Mouse (Mus musculus) intestine, embryonic 15.5 days (tissue): Measurements from ENCODE around the gene Fstl1. TPM values are rescaled to one million over a fixed set of nuclear protein-coding genes. Genes with fewer than 3 reads are reported as not detected.

Source experiments
- ATAC-seq: fragments of 200-750 bp; cut with Nextera tagmentation; 2 replicates; pipeline ENCODE4 v1.8.0; 2017; ENCODE audit warnings: moderate TSS enrichment, moderate library complexity
- H3K27ac ChIP-seq: fragments of 300-500 bp; sonication (generic); 2 replicates; pipeline ENCODE4 v1.5.1; 2015; ENCODE audit warnings: mild to moderate bottlenecking, inconsistent platforms
- H3K27me3 ChIP-seq: fragments of 300-500 bp; sonication (generic); replicated peaks from 2 replicates; pipeline ENCODE4 v1.6.1; 2015; ENCODE audit warnings: inconsistent platforms
- H3K36me3 ChIP-seq: fragments of 300-500 bp; sonication (generic); 2 replicates; pipeline ENCODE4 v1.6.1; 2015; ENCODE audit warnings: inconsistent platforms
- H3K4me1 ChIP-seq: fragments of 300-500 bp; sonication (generic); replicated peaks from 2 replicates; pipeline ENCODE4 v1.6.1; 2015; ENCODE audit warnings: inconsistent platforms
- H3K4me2 ChIP-seq: fragments of 300-500 bp; sonication (generic); replicated peaks from 2 replicates; pipeline ENCODE4 v1.6.1; 2015; ENCODE audit warnings: mild to moderate bottlenecking, inconsistent platforms
- H3K4me3 ChIP-seq: fragments of 300-500 bp; sonication (generic); replicated peaks from 2 replicates; pipeline ENCODE4 v1.5.1; 2015; ENCODE audit warnings: inconsistent platforms
- H3K9ac ChIP-seq: fragments of 300-500 bp; sonication (generic); 2 replicates; pipeline ENCODE4 v1.6.1; 2015; ENCODE audit warnings: inconsistent platforms
- H3K9me3 ChIP-seq: fragments of 300-500 bp; sonication (generic); 2 replicates; pipeline ENCODE4 v1.6.1; 2016; ENCODE audit warnings: inconsistent platforms
- WGBS: fragments of 180-500 bp; shearing (Covaris S2); methylation state at CpG from one replicate; pipeline ENCODE4 v1.1.7; 2015; 5-methylcytosine and 5-hydroxymethylcytosine counted together
- polyA plus RNA-seq: library from polyadenylated mRNA; unstranded; fragments of >200 nt; fragmentation: Nextera tagmentation; extraction: Ambion mirVana; gene quantifications from 2 replicates; pipeline ENCODE4 v1.2.1, GENCODE M21; 2015

Fstl1 gene
- polyA plus RNA-seq, 1 experiment from 2014 or later, result 269 TPM

- Histone ChIP-seq H3K27me3 (no peaks in the 10 kb centered on the region), H3K36me3 (no peaks in the 10 kb centered on the region), H3K4me2 (no peak overlapping the region), H3K4me3 (no peak overlapping the region), H3K9ac (no peak overlapping the region), H3K27ac (no peak overlapping the region), H3K9me3 (no peaks in the 10 kb centered on the region), H3K4me1 (peaks cover 3% of the 10 kb centered on the region; the same call in 1 of the 2 replicates)
- 85% methylated on average over 12 of the region's 12 CpGs for WGBS
- ATAC-seq, result no peak
These were observed 67.1 kb downstream of the Fstl1 start for GRCm38 (mm10) chr16:37843740-37844139.

- H3K4me2 ChIP-seq, result no peak overlapping the region
- H3K27ac ChIP-seq, result no peak overlapping the region
- no peaks in the 10 kb centered on the region for H3K27me3 ChIP-seq
- ATAC-seq, result peak; percentile 47; the same call in 1 of the 2 replicates
- H3K9me3 ChIP-seq, result no peaks in the 10 kb centered on the region
- H3K4me1 ChIP-seq, result peaks cover 3% of the 10 kb centered on the region; the same call in 1 of the 2 replicates
- no peak overlapping the region for H3K4me3 ChIP-seq
- H3K36me3 ChIP-seq, result no peaks in the 10 kb centered on the region
- 64% methylated on average over 7 of the region's 7 CpGs for WGBS
- H3K9ac ChIP-seq, result no peak overlapping the region
These were observed 68.7 kb downstream of the Fstl1 start for GRCm38 (mm10) chr16:37845202-37845925.

- Histone ChIP-seq H3K4me3 (no peak overlapping the region), H3K27ac (no peak overlapping the region), H3K9ac (no peak overlapping the region), H3K36me3 (no peaks in the 10 kb centered on the region), H3K4me1 (peaks cover 3% of the 10 kb centered on the region; the same call in 1 of the 2 replicates), H3K4me2 (no peak overlapping the region), H3K9me3 (no peaks in the 10 kb centered on the region), H3K27me3 (no peaks in the 10 kb centered on the region)
- no peak for ATAC-seq
- 78% methylated on average over 3 of the region's 3 CpGs for WGBS
These were observed 70.4 kb downstream of the Fstl1 start for GRCm38 (mm10) chr16:37847081-37847480.

- Histone ChIP-seq H3K36me3 (no peaks in the 10 kb centered on the region), H3K27ac (no peak overlapping the region), H3K27me3 (no peaks in the 10 kb centered on the region), H3K4me1 (no peaks in the 10 kb centered on the region), H3K9ac (no peak overlapping the region), H3K4me2 (no peak overlapping the region), H3K4me3 (no peak overlapping the region), H3K9me3 (no peaks in the 10 kb centered on the region)
- no peak for ATAC-seq
- 28% methylated on average over 5 of the region's 5 CpGs for WGBS
These were observed 74.7 kb downstream of the Fstl1 start for GRCm38 (mm10) chr16:37851366-37851765.

- Histone ChIP-seq H3K9ac (no peak overlapping the region), H3K36me3 (no peaks in the 10 kb centered on the region), H3K9me3 (no peaks in the 10 kb centered on the region), H3K27ac (no peak overlapping the region), H3K4me2 (no peak overlapping the region), H3K4me3 (no peak overlapping the region), H3K4me1 (no peaks in the 10 kb centered on the region), H3K27me3 (no peaks in the 10 kb centered on the region)
- no peak for ATAC-seq
- WGBS, result 74% methylated on average over 9 of the region's 9 CpGs
These were observed 76.6 kb downstream of the Fstl1 start for GRCm38 (mm10) chr16:37853279-37853678.

- Histone ChIP-seq H3K4me3 (no peak overlapping the region), H3K4me2 (no peak overlapping the region)
- ATAC-seq, result no peak
These were observed 77.4 kb downstream of the Fstl1 start for GRCm38 (mm10) chr16:37854054-37854453.

GRCm38 (mm10) chr16:37854593-37854992 lies 77.9 kb downstream of the Fstl1 start:
- H3K36me3 ChIP-seq, result no peaks in the 10 kb centered on the region
- H3K9ac ChIP-seq, result no peak overlapping the region
- H3K4me2 ChIP-seq, result no peak overlapping the region
- no peak for ATAC-seq
- H3K9me3 ChIP-seq, result no peaks in the 10 kb centered on the region
- no peak overlapping the region for H3K4me3 ChIP-seq
- H3K27ac ChIP-seq, result no peak overlapping the region
- no peaks in the 10 kb centered on the region for H3K27me3 ChIP-seq
- H3K4me1 ChIP-seq, result no peaks in the 10 kb centered on the region
- 44% methylated on average over 5 of the region's 5 CpGs for WGBS

More at GRCm38 (mm10) chr16:37854054-37854453, 77.4 kb downstream of the Fstl1 start:
- Histone ChIP-seq H3K9ac (no peak overlapping the region), H3K36me3 (no peaks in the 10 kb centered on the region), H3K27ac (no peak overlapping the region), H3K27me3 (no peaks in the 10 kb centered on the region), H3K4me1 (no peaks in the 10 kb centered on the region), H3K9me3 (no peaks in the 10 kb centered on the region)
- 75% methylated on average over 14 of the region's 14 CpGs for WGBS

GRCm38 (mm10) chr16:37855583-37855982 lies 78.9 kb downstream of the Fstl1 start:
- WGBS, result 50% methylated on average over 8 of the region's 8 CpGs
- H3K4me1 ChIP-seq, result no peaks in the 10 kb centered on the region
- H3K36me3 ChIP-seq, result no peaks in the 10 kb centered on the region
- H3K9me3 ChIP-seq, result no peaks in the 10 kb centered on the region
- H3K4me3 ChIP-seq, result no peak overlapping the region
- ATAC-seq, result no peak
- H3K27me3 ChIP-seq, result no peaks in the 10 kb centered on the region
- H3K4me2 ChIP-seq, result no peak overlapping the region
- no peak overlapping the region for H3K9ac ChIP-seq
- no peak overlapping the region for H3K27ac ChIP-seq

GRCm38 (mm10) chr16:37856327-37856726 lies 79.7 kb downstream of the Fstl1 start:
- H3K27ac ChIP-seq, result no peak overlapping the region
- H3K4me2 ChIP-seq, result no peak overlapping the region
- no peak overlapping the region for H3K9ac ChIP-seq
- no peaks in the 10 kb centered on the region for H3K36me3 ChIP-seq
- no peak overlapping the region for H3K4me3 ChIP-seq
- H3K27me3 ChIP-seq, result no peaks in the 10 kb centered on the region
- WGBS, result 24% methylated on average over 3 of the region's 3 CpGs
- no peaks in the 10 kb centered on the region for H3K4me1 ChIP-seq
- no peaks in the 10 kb centered on the region for H3K9me3 ChIP-seq
- no peak for ATAC-seq

- no peak for ATAC-seq
- Histone ChIP-seq H3K9ac (no peak overlapping the region), H3K4me3 (no peak overlapping the region), H3K27ac (no peak overlapping the region), H3K4me2 (no peak overlapping the region), H3K9me3 (no peaks in the 10 kb centered on the region), H3K36me3 (no peaks in the 10 kb centered on the region), H3K4me1 (no peaks in the 10 kb centered on the region), H3K27me3 (no peaks in the 10 kb centered on the region)
- whole genome bisulfite sequencing, result 71% methylated on average over 8 of the region's 8 CpGs
These were observed 80.8 kb downstream of the Fstl1 start for GRCm38 (mm10) chr16:37857495-37857894.

- Histone ChIP-seq H3K4me2 (no peak overlapping the region), H3K4me3 (no peak overlapping the region), H3K27ac (no peak overlapping the region), H3K27me3 (no peaks in the 10 kb centered on the region), H3K4me1 (no peaks in the 10 kb centered on the region), H3K9me3 (no peaks in the 10 kb centered on the region), H3K9ac (no peak overlapping the region), H3K36me3 (no peaks in the 10 kb centered on the region)
- 82% methylated on average over 7 of the region's 7 CpGs for WGBS
- ATAC-seq, result no peak
These were observed 83.5 kb downstream of the Fstl1 start for GRCm38 (mm10) chr16:37860213-37860612.

GRCm38 (mm10) chr16:37861029-37861428 lies 84.4 kb downstream of the Fstl1 start, which contains the start of gene Gm36028:
Gene Gm36028 (minus strand): TSS chr16:37861146.
- no peaks in the 10 kb centered on the region for H3K27me3 ChIP-seq
- H3K4me2 ChIP-seq, result no peak within 1 kb of the TSS
- H3K4me1 ChIP-seq, result no peaks in the 10 kb centered on the region
- no peak within 1 kb of the TSS for H3K4me3 ChIP-seq
- H3K9ac ChIP-seq, result no peak within 1 kb of the TSS
- no peak within 1 kb of the TSS for H3K27ac ChIP-seq
- no peaks in the 10 kb centered on the region for H3K36me3 ChIP-seq
- H3K9me3 ChIP-seq, result no peaks in the 10 kb centered on the region
- ATAC-seq, result peak; percentile 78
- WGBS, result 64% methylated on average over 7 of the region's 7 CpGs

- no peak overlapping the region for H3K4me3 ChIP-seq
- ATAC-seq, result no peak
These were observed 87.2 kb downstream of the Fstl1 start for GRCm38 (mm10) chr16:37863876-37864275.

More at GRCm38 (mm10) chr16:37863876-37864275, 87.2 kb downstream of the Fstl1 start:
- 74% methylated on average over 3 of the region's 3 CpGs for WGBS
- no peaks in the 10 kb centered on the region for H3K27me3 ChIP-seq
- H3K27ac ChIP-seq, result no peak overlapping the region
- H3K4me1 ChIP-seq, result 0 out of 2 replicates have a peak, but pooled peaks cover 4% of the 10 kb centered on the region
- H3K9ac ChIP-seq, result no peak overlapping the region
- no peaks in the 10 kb centered on the region for H3K9me3 ChIP-seq
- no peaks in the 10 kb centered on the region for H3K36me3 ChIP-seq
- no peak overlapping the region for H3K4me2 ChIP-seq
